Mouse (Mus musculus) heart, adult 8-10 months (tissue): ENCODE data around the gene Ticrr. TPM values are rescaled to one million over a fixed set of nuclear protein-coding genes. Genes with fewer than 3 reads are reported as not detected.

Source experiments
- DNase-seq: peaks from one replicate; pipeline ENCODE4 v3.0.0; 2022; ENCODE audit warnings: low spot score
- total RNA-seq, 4 experiments: library from RNA; stranded (reverse); gene quantifications; 2 replicates each; pipeline ENCODE4 v1.2.4; 2022

The Ticrr gene
- total RNA-seq, 4 experiments from 2014 or later: 0.14 TPM; not detected in 3

DNA sequence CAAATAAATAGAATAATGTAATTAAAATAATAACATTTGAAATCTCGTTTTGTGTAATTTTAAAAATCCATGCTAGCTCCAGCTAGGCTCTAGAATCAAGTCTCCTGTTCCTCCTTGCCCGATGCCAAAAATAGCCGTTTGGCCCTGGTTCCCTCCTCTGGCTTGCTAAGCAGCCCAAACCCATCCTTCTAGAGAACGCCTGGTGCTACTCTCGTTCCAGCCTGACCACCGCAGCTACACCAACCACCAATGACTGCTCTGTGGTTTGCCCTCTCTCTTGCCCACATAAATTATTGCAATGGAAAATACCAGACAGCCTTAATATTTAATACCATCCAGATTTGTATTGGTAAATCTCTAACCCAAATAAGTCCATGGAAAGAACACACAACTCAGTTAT lies 87.7 kb downstream of the Ticrr start:
- no peak for DNase-seq

Other genes starting within 250 kb of the Ticrr start
- gene Polg, start 193.8 kb upstream of the Ticrr start, total RNA-seq: 10 to 100 TPM; 65.9 to 72.3 (median 69.9) TPM
- gene Rhcg, start 42.5 kb upstream of the Ticrr start, total RNA-seq: not detected
- gene Kif7, start 55.5 kb downstream of the Ticrr start, total RNA-seq: 1 to 10 TPM; 1.2 to 1.4 (median 1.2) TPM
- 1 to 10 TPM; 4.4 to 5.6 (median 5.0) TPM for gene Plin1, start 72.7 kb downstream of the Ticrr start, total RNA-seq
- 10 to 100 TPM; 15.7 to 29.2 (median 22.4) TPM for gene Pex11a, start 82.9 kb downstream of the Ticrr start, total RNA-seq
- gene Wdr93, start 83.0 kb downstream of the Ticrr start, total RNA-seq: not detected
- gene Mesp1, start 133.6 kb downstream of the Ticrr start, total RNA-seq: not detected
- gene Mesp2, start 150.5 kb downstream of the Ticrr start, total RNA-seq: under 1 TPM in 3 of 4 experiments, not detected in 1; 0.22 to 0.23 (median 0.22) TPM
- gene Anpep, start 200.9 kb downstream of the Ticrr start, total RNA-seq: 10 to 100 TPM in 3 of 4 experiments, 1 to 10 TPM in 1; 9.2 to 16.4 (median 10.3) TPM